Mouse (Mus musculus) hindbrain, embryonic 12.5 days (tissue): ENCODE results near the gene Ppib. TPM values are rescaled to one million over a fixed set of nuclear protein-coding genes. Genes with fewer than 3 reads are reported as not detected.

Source experiments
- ATAC-seq: fragments of 200-750 bp; cut with Nextera tagmentation; 2 replicates; pipeline ENCODE4 v1.8.0; 2017; ENCODE audit warnings: moderate TSS enrichment; ENCODE audit not compliant: low FRiP score
- H3K27ac ChIP-seq: fragments of 300-500 bp; sonication (generic); 2 replicates; pipeline ENCODE4 v1.5.1; 2016; ENCODE audit warnings: mild to moderate bottlenecking
- H3K27me3 ChIP-seq: fragments of 300-500 bp; sonication (generic); 2 replicates; pipeline ENCODE4 v1.6.1; 2016; ENCODE audit warnings: mild to moderate bottlenecking
- H3K36me3 ChIP-seq: fragments of 300-500 bp; sonication (generic); 2 replicates; pipeline ENCODE4 v1.6.1; 2016; ENCODE audit warnings: mild to moderate bottlenecking
- H3K4me1 ChIP-seq: fragments of 300-500 bp; sonication (generic); 2 replicates; pipeline ENCODE4 v1.6.1; 2016
- H3K4me2 ChIP-seq: fragments of 300-500 bp; sonication (generic); replicated peaks from 2 replicates; pipeline ENCODE4 v1.6.1; 2016; ENCODE audit warnings: mild to moderate bottlenecking
- H3K4me3 ChIP-seq: fragments of 300-500 bp; sonication (generic); 2 replicates; pipeline ENCODE4 v1.5.1; 2016; ENCODE audit warnings: mild to moderate bottlenecking
- H3K9ac ChIP-seq: fragments of 300-500 bp; sonication (generic); 2 replicates; pipeline ENCODE4 v1.6.1; 2016; ENCODE audit warnings: mild to moderate bottlenecking, moderate library complexity
- H3K9me3 ChIP-seq: fragments of 300-500 bp; sonication (generic); replicated peaks from 2 replicates; pipeline ENCODE4 v1.6.1; 2016; ENCODE audit warnings: mild to moderate bottlenecking
- WGBS: fragments of 180-500 bp; shearing (Covaris S2); methylation state at CpG from one replicate; pipeline ENCODE4 v1.1.7; 2016; 5-methylcytosine and 5-hydroxymethylcytosine counted together
- polyA plus RNA-seq: library from polyadenylated mRNA; unstranded; fragments of >200 nt; fragmentation: Nextera tagmentation; extraction: Ambion mirVana; gene quantifications from 2 replicates; pipeline ENCODE4 v1.2.1, GENCODE M21; 2016

The Ppib gene
- polyA plus RNA-seq, 1 experiment from 2014 or later = 477 TPM

DNA sequence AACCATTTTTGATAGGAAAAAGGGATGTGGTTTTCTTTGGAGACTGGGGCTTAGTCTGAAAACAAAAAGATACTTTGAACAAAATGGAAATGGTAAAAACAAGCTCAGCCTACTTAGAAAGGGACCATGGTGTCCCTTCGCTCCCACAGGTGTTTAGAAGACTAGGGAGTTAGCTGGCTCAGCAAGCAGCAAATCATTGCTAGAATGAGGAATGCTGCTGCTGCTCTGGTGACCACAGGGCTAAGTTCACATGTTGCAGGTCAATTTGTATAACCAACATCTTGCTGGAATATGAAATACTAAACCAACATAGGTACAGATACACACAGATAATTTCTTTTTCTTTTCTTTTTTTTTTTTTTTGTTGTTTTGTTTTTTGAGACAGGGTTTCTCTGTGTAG is 49.6 kb downstream of the Ppib start:
- Histone ChIP-seq H3K4me2 (no peak overlapping the region), H3K4me1 (peaks cover 13% of the 10 kb centered on the region), H3K36me3 (peaks cover 49% of the 10 kb centered on the region)

DNA sequence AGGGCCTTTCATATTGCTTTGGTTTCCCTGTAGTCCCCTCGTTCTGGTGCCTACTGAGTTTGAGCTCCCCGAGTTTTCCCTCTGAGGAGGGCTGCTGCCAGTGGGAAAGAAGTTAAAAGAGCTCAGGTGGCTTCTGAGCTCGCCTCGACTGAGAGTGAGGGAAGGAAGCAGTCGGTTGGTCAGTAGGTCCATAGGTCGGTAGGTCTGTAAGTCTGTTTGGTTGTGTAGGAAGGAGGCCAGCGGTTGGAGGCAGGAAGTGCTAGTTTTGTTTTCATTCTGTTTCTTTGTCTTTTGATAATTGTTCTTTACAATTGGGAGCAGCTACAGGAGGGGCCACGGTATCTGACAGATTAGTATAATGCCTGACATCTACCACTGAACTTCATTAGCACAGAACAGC is 50.1 kb downstream of the Ppib start:
- H3K36me3 ChIP-seq = peaks cover 48% of the 10 kb centered on the region
- no peak overlapping the region for H3K4me3 ChIP-seq
- no peaks in the 10 kb centered on the region for H3K27me3 ChIP-seq
- no peak overlapping the region for H3K4me2 ChIP-seq
- H3K9me3 ChIP-seq = no peaks in the 10 kb centered on the region
- no peak overlapping the region for H3K9ac ChIP-seq
- H3K4me1 ChIP-seq = peaks cover 13% of the 10 kb centered on the region
- WGBS = 57% methylated on average over 8 of the region's 8 CpGs
- peak overlapping the region; percentile 76 for H3K27ac ChIP-seq
- ATAC-seq = no peak

More for the DNA sequence above, 49.6 kb downstream of the Ppib start:
- no peak for ATAC-seq
- no peaks in the 10 kb centered on the region for H3K27me3 ChIP-seq
- no peak overlapping the region for H3K27ac ChIP-seq
- 98% methylated on average over 1 of the region's 1 CpGs for WGBS
- H3K9me3 ChIP-seq = no peaks in the 10 kb centered on the region
- H3K4me3 ChIP-seq = no peak overlapping the region
- no peak overlapping the region for H3K9ac ChIP-seq

DNA sequence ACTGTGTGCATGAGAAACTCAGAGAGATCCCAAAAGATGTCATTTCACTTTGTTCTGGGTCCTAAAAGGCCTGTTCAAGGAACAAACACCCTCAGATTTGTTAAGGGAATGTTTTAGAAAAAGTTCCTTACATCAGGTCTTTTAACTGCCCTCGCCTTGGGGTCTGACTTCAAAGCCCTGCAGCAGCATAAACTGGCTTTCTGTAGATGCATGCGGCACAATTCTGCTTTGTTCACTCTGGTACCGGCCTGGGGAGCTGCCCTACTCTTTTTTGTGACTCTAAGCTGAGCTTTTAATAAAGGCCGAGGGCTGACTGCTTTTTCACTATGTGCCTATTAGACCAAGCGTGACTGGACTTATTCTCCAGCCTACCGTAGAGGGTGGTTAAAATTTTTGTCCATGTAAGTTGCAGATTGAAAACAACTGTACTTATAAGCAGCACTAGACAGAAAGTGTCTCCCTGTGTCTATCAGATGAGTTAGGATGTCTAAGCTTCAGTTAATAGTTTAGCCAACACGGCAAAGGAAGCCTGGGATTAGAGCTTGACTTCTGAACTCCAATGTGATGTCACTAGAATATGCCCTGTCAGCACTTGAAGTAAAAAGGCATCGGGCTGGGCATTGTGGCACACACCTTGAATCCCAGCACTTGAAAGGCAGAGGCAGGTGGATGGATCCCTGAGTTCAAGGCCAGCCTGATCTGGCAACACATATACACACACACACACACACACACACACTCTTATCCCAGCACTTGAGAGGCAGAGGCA is 50.8 kb downstream of the Ppib start:
- ATAC-seq = no peak
- no peak overlapping the region for H3K9ac ChIP-seq
- no peak overlapping the region for H3K4me3 ChIP-seq
- peaks cover 13% of the 10 kb centered on the region for H3K4me1 ChIP-seq
- WGBS = 40% methylated on average over 8 of the region's 8 CpGs
- peaks cover 43% of the 10 kb centered on the region for H3K36me3 ChIP-seq
- H3K27me3 ChIP-seq = no peaks in the 10 kb centered on the region
- H3K4me2 ChIP-seq = no peak overlapping the region
- no peaks in the 10 kb centered on the region for H3K9me3 ChIP-seq
- H3K27ac ChIP-seq = peak overlapping the region; percentile 76

GRCm38 (mm10) chr9:66114341-66114740 is 54.3 kb downstream of the Ppib start:
- Histone ChIP-seq H3K27me3 (no peaks in the 10 kb centered on the region), H3K27ac (no peak overlapping the region), H3K9ac (no peak overlapping the region), H3K4me1 (peaks cover 17% of the 10 kb centered on the region), H3K36me3 (peaks cover 20% of the 10 kb centered on the region), H3K9me3 (no peaks in the 10 kb centered on the region), H3K4me2 (no peak overlapping the region), H3K4me3 (no peak overlapping the region)
- 100% methylated on average over 3 of the region's 3 CpGs for WGBS
- ATAC-seq = no peak

Other genes starting within 250 kb of the Ppib start
- gene Zfp609, start 232.7 kb upstream of the Ppib start, polyA plus RNA-seq = 11.3 and 14.0 TPM in 2 replicates
- 117 and 128 TPM in 2 replicates for gene Pclaf, start 170.0 kb upstream of the Ppib start, polyA plus RNA-seq
- 37.4 and 41.7 TPM in 2 replicates for gene Trip4, start 151.4 kb upstream of the Ppib start, polyA plus RNA-seq
- 24.4 and 24.8 TPM in 2 replicates for gene Csnk1g1, start 151.3 kb upstream of the Ppib start, polyA plus RNA-seq
- gene Snx22, start 9.5 kb downstream of the Ppib start, polyA plus RNA-seq = 6.6 and 8.7 TPM in 2 replicates
- gene Snx1, start 66.4 kb downstream of the Ppib start, polyA plus RNA-seq = 130 and 139 TPM in 2 replicates
- gene Ciao2a, start 66.4 kb downstream of the Ppib start, polyA plus RNA-seq = 123 and 126 TPM in 2 replicates
- 3.7 and 3.8 TPM in 2 replicates for gene Dapk2, start 98.0 kb downstream of the Ppib start, polyA plus RNA-seq